Mouse (Mus musculus) ovary, postnatal 14 days (tissue): ENCODE measurements around the gene Wbp2nl.
A peak's percentile ranks its signal among the peaks of the same experiment; 100 is the strongest.
"Not testable (repeated sequence)": the region's sequence is repeated elsewhere in the genome, so short reads cannot be mapped to it uniquely, and the experiment has no call there.

ENCODE experiments used
- DNase-seq: peaks from one replicate; pipeline ENCODE4 v3.0.0; 2022; ENCODE audit warnings: low spot score

Gene Wbp2nl

DNA sequence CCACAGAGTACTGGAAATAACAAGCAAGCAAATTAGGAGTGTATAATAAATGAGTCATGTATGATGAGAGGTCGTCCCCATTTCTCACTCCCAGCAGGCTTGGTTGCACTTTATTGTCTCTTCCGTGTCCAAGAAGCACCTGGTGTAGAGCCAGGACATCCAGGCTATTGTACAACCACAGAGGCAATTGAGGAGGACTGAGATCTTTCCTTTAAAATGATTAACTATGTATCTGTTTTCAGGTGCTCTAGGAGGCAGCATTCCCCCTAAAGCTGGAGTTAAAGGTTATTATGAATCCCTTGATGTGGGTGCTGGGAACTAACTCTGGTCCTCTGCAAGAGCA, 50.2 kb downstream of the Wbp2nl start:
- no peak for DNase-seq

DNA sequence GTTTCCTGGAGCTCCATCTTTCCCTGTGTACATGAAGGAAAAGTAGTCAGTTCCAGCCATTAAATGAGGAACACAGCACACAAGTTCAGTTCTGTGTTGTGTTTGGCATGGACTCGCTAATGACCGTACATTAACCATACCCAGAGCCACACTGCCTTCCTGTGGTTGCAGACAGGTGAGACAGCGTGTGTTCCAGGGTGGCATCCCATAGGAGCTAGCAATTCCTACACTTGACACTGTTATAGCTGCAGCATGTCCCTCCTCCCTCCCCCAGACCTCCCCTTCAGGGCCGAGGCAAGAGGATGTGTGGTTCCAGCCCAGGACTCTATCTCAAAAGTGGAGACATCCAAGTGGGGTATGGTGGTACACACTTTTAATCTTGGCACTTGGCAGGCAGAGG, 51.6 kb downstream of the Wbp2nl start:
- DNase-seq, result no peak

DNA sequence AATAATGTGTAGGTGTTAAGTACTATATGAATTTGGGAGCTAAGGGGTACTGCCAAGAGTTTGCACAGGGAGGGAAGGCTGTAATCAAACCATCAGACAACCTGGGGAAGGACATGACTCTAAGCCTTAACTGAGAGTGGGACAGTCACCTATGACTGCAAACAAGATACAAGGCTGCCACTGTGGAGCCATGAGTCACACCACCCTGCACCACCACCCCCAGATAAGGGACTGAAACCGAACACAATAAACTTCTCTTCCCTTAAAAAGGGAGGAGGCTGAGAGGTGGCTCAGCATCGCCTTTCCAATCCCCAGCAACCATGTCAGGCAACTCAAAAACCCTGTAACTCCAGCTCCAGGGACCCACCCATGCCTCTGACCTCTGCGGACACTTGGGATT, 52.7 kb downstream of the Wbp2nl start:
- no peak for DNase-seq

DNA sequence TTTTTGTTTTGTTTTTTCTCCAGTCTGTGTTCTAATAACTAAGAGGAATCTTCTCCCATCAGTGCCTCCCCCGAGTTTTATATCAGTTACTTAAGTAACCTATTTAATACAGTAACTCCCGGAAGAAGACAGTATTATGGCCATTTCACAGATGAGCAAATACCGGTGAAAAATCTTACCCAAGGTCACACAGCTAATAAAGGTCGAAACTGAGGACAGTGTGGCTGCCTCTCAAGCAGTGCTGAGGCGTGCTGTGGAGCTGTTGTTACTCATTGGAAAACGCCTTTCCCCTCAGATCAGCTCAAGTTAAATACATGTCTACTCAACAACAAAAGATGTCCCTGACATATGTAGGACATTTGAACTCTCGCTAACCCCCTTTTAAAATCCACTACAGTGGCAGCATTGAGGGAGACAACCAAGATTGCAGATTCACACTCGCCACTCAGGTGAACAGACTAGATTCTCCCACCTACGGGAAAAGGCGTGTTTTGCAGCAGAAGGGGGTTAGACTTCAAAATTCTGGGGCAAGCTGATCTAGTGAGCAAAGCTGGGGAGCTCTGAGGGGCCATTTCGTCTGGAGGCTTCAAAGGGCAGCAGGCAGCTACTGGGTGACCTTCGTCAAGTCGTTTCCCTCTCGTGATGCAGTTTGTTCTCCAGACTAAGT, 54.5 kb downstream of the Wbp2nl start:
- DNase-seq, result no peak

DNA sequence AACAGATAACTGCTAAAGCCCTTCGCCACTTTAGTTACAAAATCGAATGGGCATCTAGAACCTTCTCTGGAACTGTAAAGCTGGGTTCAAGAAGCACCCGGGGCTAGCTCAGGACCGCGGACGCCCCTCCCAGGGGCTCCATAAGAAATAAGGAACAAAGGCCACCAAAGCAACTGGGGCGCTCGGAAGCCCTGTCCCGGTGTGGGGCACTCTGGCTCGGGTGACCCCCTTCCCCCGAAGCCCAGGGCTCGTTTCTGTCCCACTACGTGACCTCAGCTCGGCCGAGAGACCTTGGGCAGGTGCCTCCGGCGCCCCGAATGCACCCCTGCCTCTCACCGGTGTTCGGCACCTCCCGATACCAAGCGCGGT, 55.0 kb downstream of the Wbp2nl start:
- DNase-seq, result no peak

DNA sequence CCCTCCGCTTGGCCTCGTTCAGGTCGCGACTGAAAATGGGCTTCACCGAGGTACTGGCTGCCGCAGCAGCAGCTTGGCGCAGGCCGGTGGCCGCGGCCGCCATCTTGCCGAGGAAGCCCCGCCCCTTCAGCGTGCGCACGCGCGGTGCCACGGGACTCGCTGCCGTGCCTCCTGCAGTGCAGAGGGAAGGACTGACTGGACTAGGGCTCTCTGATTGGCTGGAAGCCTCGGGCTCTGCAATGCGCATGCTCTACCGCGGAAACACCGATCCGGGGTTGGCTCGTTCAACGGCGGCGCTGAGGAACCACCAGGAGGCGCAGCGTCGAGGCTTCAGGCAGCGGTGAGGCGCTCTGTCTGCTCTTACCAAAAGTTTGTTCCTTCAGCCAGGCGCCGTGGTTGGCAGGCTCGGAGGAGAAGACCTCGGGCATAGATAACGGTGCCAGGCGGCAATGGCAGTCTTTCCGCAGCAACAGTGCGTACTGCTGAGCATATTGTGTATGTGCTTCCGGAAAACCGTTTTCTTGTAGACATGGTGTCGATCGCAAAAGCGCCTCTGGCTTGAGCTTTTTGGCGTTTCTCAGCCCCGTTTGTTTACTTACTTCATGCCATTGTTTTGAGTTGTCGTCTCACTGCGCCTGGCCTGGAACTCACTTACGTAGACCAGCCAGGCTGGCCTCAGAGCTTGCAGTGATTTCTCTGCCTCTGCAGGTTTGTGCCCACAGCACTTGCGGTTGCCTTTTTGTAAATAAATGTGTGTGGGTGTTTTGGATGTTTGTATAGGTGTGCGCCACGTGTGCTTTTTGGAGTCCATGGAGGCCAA, 55.6 kb downstream of the Wbp2nl start, which contains the start of gene Ndufa6:
Gene Ndufa6 (minus strand): TSS at position 197 of the 820 bp plus-strand sequence.
- DNase-seq, result peak; percentile 93

DNA sequence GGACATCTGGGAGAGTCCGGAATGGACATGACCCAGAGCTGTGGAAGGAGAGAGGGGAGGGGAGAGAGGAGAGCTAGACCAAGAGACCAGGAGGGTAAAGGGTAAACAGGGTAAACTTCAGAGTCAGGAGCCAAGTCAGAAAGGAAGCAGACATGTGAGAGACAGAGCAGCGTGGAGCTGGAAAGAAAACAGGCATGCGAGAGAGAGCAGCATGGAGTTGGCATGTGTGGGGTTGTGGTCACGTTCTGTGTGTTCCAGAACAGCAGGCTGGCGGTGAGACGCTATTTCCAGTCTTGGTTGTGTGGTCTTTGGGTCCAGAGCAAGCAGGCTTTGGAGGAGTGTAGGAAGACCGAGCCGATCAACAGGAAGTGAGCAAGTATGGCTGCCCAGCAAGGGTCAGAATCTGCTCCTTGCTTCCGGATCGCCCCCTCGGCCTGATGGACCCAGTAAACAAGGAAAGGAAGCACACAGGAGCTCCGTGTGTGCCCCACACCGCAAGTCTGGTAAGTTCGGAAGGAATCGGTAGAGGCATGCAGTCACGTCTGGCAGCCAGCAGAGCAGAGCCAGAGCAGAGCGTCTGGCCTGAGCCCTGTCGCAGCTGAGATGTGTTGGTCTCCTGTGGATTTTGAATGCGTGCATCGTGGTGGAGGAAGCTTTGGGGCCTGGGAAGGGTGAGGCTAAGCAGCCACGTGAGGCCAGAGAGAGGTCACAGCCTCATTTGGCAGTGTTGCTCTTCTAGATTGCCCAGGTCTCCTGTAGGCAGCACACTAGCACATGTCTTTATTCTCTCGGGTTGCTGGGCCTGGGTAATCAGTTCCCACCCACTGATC, 59.9 kb downstream of the Wbp2nl start:
- DNase-seq, result no peak

DNA sequence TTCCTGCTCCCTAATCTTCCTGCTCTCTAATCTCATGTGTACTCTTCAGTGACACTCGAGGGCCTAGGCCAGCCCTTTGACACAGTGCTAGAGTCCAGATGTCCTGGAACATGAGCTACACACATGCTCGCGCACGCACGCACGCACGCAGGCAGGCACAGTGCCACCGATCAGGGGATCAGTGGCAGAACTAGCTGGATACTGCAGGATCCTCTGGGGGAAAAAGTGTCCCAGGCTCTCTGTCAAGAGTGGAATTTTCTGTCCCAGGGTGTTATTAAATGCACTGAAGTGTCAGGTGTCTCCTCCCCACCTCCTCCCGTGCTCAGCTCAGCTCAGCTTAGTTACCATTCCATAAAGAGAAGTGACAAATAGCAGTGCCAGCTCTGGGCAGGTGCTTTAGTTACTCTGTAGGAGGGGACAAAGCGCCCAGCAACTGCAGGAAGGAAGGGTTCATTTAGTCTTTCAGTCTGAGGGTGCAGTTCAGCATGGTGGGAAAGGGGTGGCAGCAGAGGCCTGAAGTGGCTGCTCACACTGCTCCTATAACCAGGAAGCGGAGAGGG, 62.8 kb downstream of the Wbp2nl start:
- no peak for DNase-seq

DNA sequence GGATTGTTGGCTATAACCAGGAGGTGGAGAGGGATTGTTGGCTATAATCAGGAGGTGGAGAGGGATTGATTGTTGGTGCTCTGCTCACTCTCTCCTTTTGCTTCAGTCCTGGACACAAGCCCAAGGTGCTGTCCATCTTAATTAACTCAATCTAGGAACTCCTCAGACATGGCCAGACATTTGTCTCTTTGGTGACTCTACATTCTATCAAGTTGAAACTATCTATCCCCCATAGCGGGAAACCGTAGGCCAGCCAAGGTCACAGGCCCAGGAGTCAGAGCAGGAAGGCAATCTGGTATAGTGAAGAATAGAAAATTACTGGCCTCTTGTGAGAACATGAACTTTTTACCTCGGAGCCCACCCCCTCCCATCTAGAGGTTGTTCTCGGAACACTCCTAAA, 63.5 kb downstream of the Wbp2nl start:
- no peak for DNase-seq

DNA sequence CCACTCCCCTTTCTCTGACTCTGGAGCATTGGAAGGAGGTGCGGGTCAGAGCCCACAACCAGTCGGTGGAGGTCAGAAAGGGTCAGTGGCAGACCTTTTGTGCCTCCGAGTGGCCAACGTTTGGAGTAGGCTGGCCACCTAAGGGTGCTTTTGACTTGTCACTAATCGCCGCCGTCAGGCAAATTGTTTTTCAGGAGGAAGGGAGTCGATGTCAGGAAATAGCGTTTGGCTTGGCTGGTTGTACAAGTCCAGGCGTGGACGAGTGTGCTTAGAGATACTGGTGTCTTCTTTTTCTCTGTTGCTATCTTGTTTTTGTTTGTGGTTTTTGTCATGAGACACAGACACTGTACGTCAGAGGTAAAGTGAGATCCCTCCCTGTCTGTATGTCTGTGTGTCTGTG, 65.0 kb downstream of the Wbp2nl start:
- not testable (repeated sequence) for DNase-seq
